Comparison of ENCODE assay signal across 13 mouse cellular contexts in the genomic region with DNA sequence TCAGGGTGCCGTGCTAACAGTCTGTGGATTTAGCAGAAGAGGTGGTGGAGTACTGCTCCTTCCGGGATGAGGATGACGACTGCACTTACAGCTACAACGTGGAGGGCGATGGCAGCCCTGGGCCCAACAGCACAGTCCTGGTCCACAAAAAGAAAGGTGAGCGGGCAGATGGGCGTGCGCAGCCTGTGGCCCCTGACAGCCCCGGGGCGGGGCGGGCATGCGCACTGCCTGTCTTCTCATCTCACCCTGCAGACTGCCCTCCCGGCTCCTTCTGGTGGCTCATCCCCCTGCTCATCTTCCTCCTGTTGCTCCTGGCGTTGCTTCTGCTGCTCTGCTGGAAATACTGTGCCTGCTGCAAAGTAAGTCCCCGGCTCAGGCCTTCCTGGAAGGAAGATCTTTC. TPM values are rescaled to one million over a fixed set of nuclear protein-coding genes. Genes with fewer than 3 reads are reported as not detected.
DNase-seq lines count a peak whose midpoint lies in the region; ATAC-seq and TF ChIP-seq lines count a peak whose summit lies in the region.
"Had no signal": no experiment of that assay in that cellular context is flagged by ENCODE, and none has a peak within 500 bp of the region (broad histone marks: within the 10 kb centered on the region; RNA-seq: fewer than 3 reads in every experiment).

No protein-coding gene starts in this region.

- no peak for ATAC-seq in forebrain, embryonic 12.5 days (ENCODE audit: low FRiP score)
- ATAC-seq in forebrain, postnatal 0 days = no peak
- no peak for ATAC-seq in lung, embryonic 15.5 days (ENCODE audit: borderline replicate concordance, extremely low read depth, low FRiP score, low TSS enrichment)
- ATAC-seq in lung, postnatal 0 days = no peak
- ATAC-seq in embryonic facial prominence, embryonic 13.5 days (ENCODE audit: insufficient number of reproducible peaks, insufficient read depth, low FRiP score, low TSS enrichment, low read depth) = no peak
- ATAC-seq in liver, embryonic 13.5 days (ENCODE audit: low read depth) = no peak

- no peak overlapping the region for H3K27ac ChIP-seq in forebrain, embryonic 12.5 days
- no peak overlapping the region for H3K27ac ChIP-seq in forebrain, postnatal 0 days (ENCODE audit: low read depth, low read length)
- no peak overlapping the region for H3K27ac ChIP-seq in lung, embryonic 15.5 days
- no peak overlapping the region for H3K27ac ChIP-seq in lung, postnatal 0 days (ENCODE audit: low read length)
- no peak overlapping the region for H3K27ac ChIP-seq in embryonic facial prominence, embryonic 13.5 days
- H3K27ac ChIP-seq in liver, embryonic 13.5 days = no peak overlapping the region

- no peak for TF ChIP-seq EP300 in lung, postnatal 0 days (IDR thresholded peaks at IDR 0.05)

- no peaks in the 10 kb centered on the region for H3K4me1 ChIP-seq in forebrain, embryonic 12.5 days
- H3K4me1 ChIP-seq in forebrain, postnatal 0 days (ENCODE audit: insufficient read depth) = no peaks in the 10 kb centered on the region
- H3K4me1 ChIP-seq in lung, embryonic 15.5 days = no peaks in the 10 kb centered on the region
- H3K4me1 ChIP-seq in lung, postnatal 0 days (ENCODE audit: insufficient read depth, low read depth, low read length) = no peaks in the 10 kb centered on the region
- H3K4me1 ChIP-seq in embryonic facial prominence, embryonic 13.5 days = no peaks in the 10 kb centered on the region; the same call in 1 of the 2 replicates
- H3K4me1 ChIP-seq in liver, embryonic 13.5 days (replicated peaks) = 0 out of 2 replicates have a peak, but pooled peaks cover 6% of the 10 kb centered on the region

- peak overlapping the region; percentile 29 for H3K4me2 ChIP-seq in forebrain, embryonic 12.5 days
- H3K4me2 ChIP-seq in forebrain, postnatal 0 days (ENCODE audit: low read depth) = no peak overlapping the region
- peak overlapping the region; percentile 16; the same call in 1 of the 2 replicates for H3K4me2 ChIP-seq in lung, embryonic 15.5 days
- no peak overlapping the region for H3K4me2 ChIP-seq in lung, postnatal 0 days (replicated peaks; ENCODE audit: low read depth, low read length)
- H3K4me2 ChIP-seq in embryonic facial prominence, embryonic 13.5 days = peak overlapping the region; percentile 39
- H3K4me2 ChIP-seq in liver, embryonic 13.5 days = peak overlapping the region; percentile 51

- no peak for DNase-seq in forebrain, postnatal 0 days
- no peak for DNase-seq in lung, postnatal 0 days (ENCODE audit: low spot score)
- no peak for DNase-seq in liver, embryonic 13.5 days
- no peak for DNase-seq in layer of hippocampus, adult 18-20 months (ENCODE audit: low spot score in 2 of 2)
- no peak for DNase-seq in adrenal gland, postnatal 36 days
- DNase-seq: B cell, adult 2 months; gastrocnemius, postnatal 14 days; kidney, adult 9 months; right cerebral cortex, postnatal 25 days; thymus, adult 18-20 months had no signal

- no peak for TF ChIP-seq CTCF in forebrain, postnatal 0 days (IDR thresholded peaks at IDR 0.05; ENCODE audit: low read depth)
- TF ChIP-seq CTCF in lung, postnatal 0 days (IDR thresholded peaks at IDR 0.05) = no peak

- peak overlapping the region; percentile 12; the same call in 1 of the 2 replicates for H3K9ac ChIP-seq in forebrain, embryonic 12.5 days
- no peak overlapping the region for H3K9ac ChIP-seq in forebrain, postnatal 0 days
- H3K9ac ChIP-seq in lung, embryonic 15.5 days = no peak overlapping the region
- H3K9ac ChIP-seq in lung, postnatal 0 days (replicated peaks; ENCODE audit: low read depth) = no peak overlapping the region
- H3K9ac ChIP-seq in embryonic facial prominence, embryonic 13.5 days = peak overlapping the region; percentile 55; the same call in 1 of the 2 replicates
- H3K9ac ChIP-seq in liver, embryonic 13.5 days = peak overlapping the region; percentile 26; the same call in 1 of the 2 replicates

- 39% methylated on average over 15 of the region's 15 CpGs for WGBS in forebrain, embryonic 12.5 days
- 30% methylated on average over 15 of the region's 15 CpGs for WGBS in forebrain, postnatal 0 days
- WGBS in lung, embryonic 15.5 days = 29% methylated on average over 15 of the region's 15 CpGs
- WGBS in lung, postnatal 0 days = 48% methylated on average over 14 of the region's 15 CpGs
- 30% methylated on average over 15 of the region's 15 CpGs for WGBS in embryonic facial prominence, embryonic 13.5 days
- WGBS in liver, embryonic 13.5 days (ENCODE audit: insufficient replicate concordance) = 36% methylated on average over 15 of the region's 15 CpGs

- H3K9me3 ChIP-seq in forebrain, embryonic 12.5 days = no peaks in the 10 kb centered on the region
- H3K9me3 ChIP-seq in forebrain, postnatal 0 days (ENCODE audit: low read length) = no peaks in the 10 kb centered on the region
- no peaks in the 10 kb centered on the region for H3K9me3 ChIP-seq in lung, embryonic 15.5 days
- H3K9me3 ChIP-seq in lung, postnatal 0 days (ENCODE audit: low read length) = no peaks in the 10 kb centered on the region
- no peaks in the 10 kb centered on the region for H3K9me3 ChIP-seq in embryonic facial prominence, embryonic 13.5 days
- no peaks in the 10 kb centered on the region for H3K9me3 ChIP-seq in liver, embryonic 13.5 days (replicated peaks)

- no peak overlapping the region; the same call in 1 of the 2 replicates for H3K4me3 ChIP-seq in forebrain, embryonic 12.5 days (replicated peaks)
- no peak overlapping the region for H3K4me3 ChIP-seq in forebrain, postnatal 0 days (ENCODE audit: low read depth, low read length)
- H3K4me3 ChIP-seq in lung, embryonic 15.5 days = no peak overlapping the region
- no peak overlapping the region for H3K4me3 ChIP-seq in lung, postnatal 0 days (ENCODE audit: low read depth, low read length)
- peak overlapping the region; percentile 17 for H3K4me3 ChIP-seq in embryonic facial prominence, embryonic 13.5 days
- H3K4me3 ChIP-seq in liver, embryonic 13.5 days (replicated peaks) = peak overlapping the region; percentile 41

- H3K27me3 ChIP-seq in forebrain, embryonic 12.5 days = peaks cover 18% of the 10 kb centered on the region; the same call in 1 of the 2 replicates
- H3K27me3 ChIP-seq in forebrain, postnatal 0 days (ENCODE audit: insufficient read depth, low read length) = no peaks in the 10 kb centered on the region
- peaks cover 16% of the 10 kb centered on the region; the same call in 1 of the 2 replicates for H3K27me3 ChIP-seq in lung, embryonic 15.5 days
- H3K27me3 ChIP-seq in lung, postnatal 0 days (replicated peaks; ENCODE audit: insufficient read depth, low read length) = no peaks in the 10 kb centered on the region
- peaks cover 4% of the 10 kb centered on the region; the same call in 1 of the 2 replicates for H3K27me3 ChIP-seq in embryonic facial prominence, embryonic 13.5 days
- H3K27me3 ChIP-seq in liver, embryonic 13.5 days = peaks cover 12% of the 10 kb centered on the region

- no peaks in the 10 kb centered on the region for H3K36me3 ChIP-seq in forebrain, embryonic 12.5 days (replicated peaks)
- no peaks in the 10 kb centered on the region for H3K36me3 ChIP-seq in forebrain, postnatal 0 days (ENCODE audit: insufficient read depth)
- H3K36me3 ChIP-seq in lung, embryonic 15.5 days = no peaks in the 10 kb centered on the region
- H3K36me3 ChIP-seq in lung, postnatal 0 days (ENCODE audit: insufficient read depth, low read length) = no peaks in the 10 kb centered on the region
- no peaks in the 10 kb centered on the region for H3K36me3 ChIP-seq in embryonic facial prominence, embryonic 13.5 days
- H3K36me3 ChIP-seq in liver, embryonic 13.5 days = no peaks in the 10 kb centered on the region

RNA-seq across cellular contexts. Expression of a gene that starts 15.2 kb away (rescaled TPM):
- 0.94 and 1.0 TPM in 2 replicates for polyA plus RNA-seq in forebrain, embryonic 12.5 days (2016; fragmentation: Nextera tagmentation; extraction: Ambion mirVana)
- total RNA-seq in forebrain, postnatal 0 days (2014; rRNA removed) = 0.46 and 1.1 TPM in 2 replicates
- 0.93 and 1.3 TPM in 2 replicates for polyA plus RNA-seq in forebrain, postnatal 0 days (2015; fragmentation: Nextera tagmentation; extraction: Ambion mirVana)
- 2.6 and 3.4 TPM in 2 replicates for polyA plus RNA-seq in lung, embryonic 15.5 days (2015; fragmentation: Nextera tagmentation; extraction: Ambion mirVana)
- 3.8 and 4.2 TPM in 2 replicates for polyA plus RNA-seq in lung, postnatal 0 days (2015; fragmentation: Nextera tagmentation; extraction: Ambion mirVana)
- polyA plus RNA-seq in embryonic facial prominence, embryonic 13.5 days (2015; fragmentation: Nextera tagmentation; extraction: Ambion mirVana) = 11.2 and 11.6 TPM in 2 replicates
- 0.23 and 0.25 TPM in 2 replicates for polyA plus RNA-seq in liver, embryonic 13.5 days (2015; fragmentation: Nextera tagmentation; extraction: Ambion mirVana)
- 1 to 10 TPM; 7.9 to 8.7 TPM for total RNA-seq in layer of hippocampus, adult 18-20 months (2021)
- total RNA-seq in adrenal gland, postnatal 36 days (2021) = 1 to 10 TPM; 2.3 to 3.1 TPM

RNA-seq across cellular contexts. Expression of a gene that starts 22.8 kb away (rescaled TPM):
- 98.3 and 107 TPM in 2 replicates for polyA plus RNA-seq in forebrain, embryonic 12.5 days (2016; fragmentation: Nextera tagmentation; extraction: Ambion mirVana)
- 42.6 and 52.2 TPM in 2 replicates for total RNA-seq in forebrain, postnatal 0 days (2014; rRNA removed)
- polyA plus RNA-seq in forebrain, postnatal 0 days (2015; fragmentation: Nextera tagmentation; extraction: Ambion mirVana) = 61.1 and 66.4 TPM in 2 replicates
- polyA plus RNA-seq in lung, embryonic 15.5 days (2015; fragmentation: Nextera tagmentation; extraction: Ambion mirVana) = 215 and 229 TPM in 2 replicates
- 91.0 and 95.6 TPM in 2 replicates for polyA plus RNA-seq in lung, postnatal 0 days (2015; fragmentation: Nextera tagmentation; extraction: Ambion mirVana)
- 169 and 189 TPM in 2 replicates for polyA plus RNA-seq in embryonic facial prominence, embryonic 13.5 days (2015; fragmentation: Nextera tagmentation; extraction: Ambion mirVana)
- polyA plus RNA-seq in liver, embryonic 13.5 days (2015; fragmentation: Nextera tagmentation; extraction: Ambion mirVana) = 164 and 165 TPM in 2 replicates
- 10 to 100 TPM; 11.7 to 14.1 TPM for total RNA-seq in layer of hippocampus, adult 18-20 months (2021)
- total RNA-seq in adrenal gland, postnatal 36 days (2021) = 10 to 100 TPM; 40.7 to 50.3 TPM

RNA-seq across cellular contexts. Expression of a gene that starts 38.1 kb away (rescaled TPM):
- polyA plus RNA-seq in forebrain, embryonic 12.5 days (2016; fragmentation: Nextera tagmentation; extraction: Ambion mirVana) = 2,341 and 2,432 TPM in 2 replicates
- 730 and 936 TPM in 2 replicates for total RNA-seq in forebrain, postnatal 0 days (2014; rRNA removed)
- polyA plus RNA-seq in forebrain, postnatal 0 days (2015; fragmentation: Nextera tagmentation; extraction: Ambion mirVana) = 2,422 and 2,718 TPM in 2 replicates
- polyA plus RNA-seq in lung, embryonic 15.5 days (2015; fragmentation: Nextera tagmentation; extraction: Ambion mirVana) = 1,879 and 1,955 TPM in 2 replicates
- 1,667 and 1,708 TPM in 2 replicates for polyA plus RNA-seq in lung, postnatal 0 days (2015; fragmentation: Nextera tagmentation; extraction: Ambion mirVana)
- polyA plus RNA-seq in embryonic facial prominence, embryonic 13.5 days (2015; fragmentation: Nextera tagmentation; extraction: Ambion mirVana) = 2,264 and 2,363 TPM in 2 replicates
- polyA plus RNA-seq in liver, embryonic 13.5 days (2015; fragmentation: Nextera tagmentation; extraction: Ambion mirVana) = 785 and 880 TPM in 2 replicates
- 100 to 1,000 TPM; 267 to 281 TPM for total RNA-seq in layer of hippocampus, adult 18-20 months (2021)
- 100 to 1,000 TPM; 347 to 353 TPM for total RNA-seq in adrenal gland, postnatal 36 days (2021)

RNA-seq across cellular contexts. Expression of a gene that starts 40.4 kb away (rescaled TPM):
- 47.9 and 50.4 TPM in 2 replicates for polyA plus RNA-seq in forebrain, embryonic 12.5 days (2016; fragmentation: Nextera tagmentation; extraction: Ambion mirVana)
- total RNA-seq in forebrain, postnatal 0 days (2014; rRNA removed) = 38.9 and 43.8 TPM in 2 replicates
- polyA plus RNA-seq in forebrain, postnatal 0 days (2015; fragmentation: Nextera tagmentation; extraction: Ambion mirVana) = 18.7 and 22.5 TPM in 2 replicates
- 37.0 and 37.7 TPM in 2 replicates for polyA plus RNA-seq in lung, embryonic 15.5 days (2015; fragmentation: Nextera tagmentation; extraction: Ambion mirVana)
- 14.5 and 15.0 TPM in 2 replicates for polyA plus RNA-seq in lung, postnatal 0 days (2015; fragmentation: Nextera tagmentation; extraction: Ambion mirVana)
- 40.7 and 44.9 TPM in 2 replicates for polyA plus RNA-seq in embryonic facial prominence, embryonic 13.5 days (2015; fragmentation: Nextera tagmentation; extraction: Ambion mirVana)
- 9.8 and 10.7 TPM in 2 replicates for polyA plus RNA-seq in liver, embryonic 13.5 days (2015; fragmentation: Nextera tagmentation; extraction: Ambion mirVana)
- 10 to 100 TPM; 20.6 to 23.1 TPM for total RNA-seq in layer of hippocampus, adult 18-20 months (2021)
- total RNA-seq in adrenal gland, postnatal 36 days (2021) = 10 to 100 TPM; 18.3 to 20.2 TPM

RNA-seq across cellular contexts. Expression of a gene that starts 56.4 kb away (rescaled TPM):
- 32.5 and 33.4 TPM in 2 replicates for polyA plus RNA-seq in forebrain, embryonic 12.5 days (2016; fragmentation: Nextera tagmentation; extraction: Ambion mirVana)
- total RNA-seq in forebrain, postnatal 0 days (2014; rRNA removed) = 14.5 and 18.9 TPM in 2 replicates
- 6.9 and 8.4 TPM in 2 replicates for polyA plus RNA-seq in forebrain, postnatal 0 days (2015; fragmentation: Nextera tagmentation; extraction: Ambion mirVana)
- 20.5 and 22.3 TPM in 2 replicates for polyA plus RNA-seq in lung, embryonic 15.5 days (2015; fragmentation: Nextera tagmentation; extraction: Ambion mirVana)
- 9.2 and 9.9 TPM in 2 replicates for polyA plus RNA-seq in lung, postnatal 0 days (2015; fragmentation: Nextera tagmentation; extraction: Ambion mirVana)
- 22.9 and 24.9 TPM in 2 replicates for polyA plus RNA-seq in embryonic facial prominence, embryonic 13.5 days (2015; fragmentation: Nextera tagmentation; extraction: Ambion mirVana)
- polyA plus RNA-seq in liver, embryonic 13.5 days (2015; fragmentation: Nextera tagmentation; extraction: Ambion mirVana) = 9.9 and 10.2 TPM in 2 replicates
- total RNA-seq in layer of hippocampus, adult 18-20 months (2021) = 10 to 100 TPM; 28.6 to 29.4 TPM
- total RNA-seq in adrenal gland, postnatal 36 days (2021) = 10 to 100 TPM; 20.5 to 24.8 TPM

Comparison
In these comparisons a context has a peak if more than half of its experiments do, and no peak if none do; other contexts are left out.
1. H3K4me2 ChIP-seq: peak in forebrain, embryonic 12.5 days (single experiment), lung, embryonic 15.5 days (single experiment), embryonic facial prominence, embryonic 13.5 days (single experiment) and liver, embryonic 13.5 days (single experiment); none in forebrain, postnatal 0 days (single experiment) and lung, postnatal 0 days (single experiment).
2. H3K9ac ChIP-seq: peak in forebrain, embryonic 12.5 days (single experiment), embryonic facial prominence, embryonic 13.5 days (single experiment) and liver, embryonic 13.5 days (single experiment); none in forebrain, postnatal 0 days (single experiment), lung, embryonic 15.5 days (single experiment) and lung, postnatal 0 days (single experiment).
3. H3K4me3 ChIP-seq: peak in embryonic facial prominence, embryonic 13.5 days (single experiment) and liver, embryonic 13.5 days (single experiment); none in forebrain, embryonic 12.5 days (single experiment), forebrain, postnatal 0 days (single experiment), lung, embryonic 15.5 days (single experiment) and lung, postnatal 0 days (single experiment).